In genomic region chr2:30266392-30266941, GRCm38 (mm10) we compare ENCODE assay signal across 8 mouse cellular contexts. TPM values are rescaled to one million over a fixed set of nuclear protein-coding genes. Genes with fewer than 3 reads are reported as not detected.
DNase-seq lines count a peak whose midpoint lies in the region; ATAC-seq and TF ChIP-seq lines count a peak whose summit lies in the region.

No protein-coding gene starts in this region.

- no peak for TF ChIP-seq POLR2A in bone marrow, adult 2 months (IDR thresholded peaks at IDR 0.05; ENCODE audit: borderline replicate concordance, control insufficient read depth, low read depth, low read length)

- no peak overlapping the region for H3K4me2 ChIP-seq in hindbrain, embryonic 15.5 days
- H3K4me2 ChIP-seq in liver, embryonic 11.5 days = peak overlapping the region; percentile 52

- no peak overlapping the region for H3K9ac ChIP-seq in hindbrain, embryonic 15.5 days
- peak overlapping the region; percentile 46; the same call in 1 of the 2 replicates for H3K9ac ChIP-seq in liver, embryonic 11.5 days (ENCODE audit: low read depth, low read length)

- H3K27me3 ChIP-seq in erythroblast, embryonic 14.5 days (ENCODE audit: control insufficient read depth) = no peaks in the 10 kb centered on the region
- no peaks in the 10 kb centered on the region for H3K27me3 ChIP-seq in hindbrain, embryonic 15.5 days
- H3K27me3 ChIP-seq in liver, embryonic 11.5 days (replicated peaks; ENCODE audit: control insufficient read depth, insufficient read depth, low read length) = no peaks in the 10 kb centered on the region

- no peak for TF ChIP-seq CTCF in bone marrow, adult 2 months (IDR thresholded peaks at IDR 0.05; ENCODE audit: control insufficient read depth, insufficient read depth, low read length)

- peak overlapping the region; percentile 19; the same call in 1 of the 2 replicates for H3K27ac ChIP-seq in bone marrow, adult 2 months (ENCODE audit: control insufficient read depth, insufficient read depth, low read depth, low read length, poor library complexity)
- peak overlapping the region; percentile 76 for H3K27ac ChIP-seq in hindbrain, embryonic 15.5 days (replicated peaks)
- H3K27ac ChIP-seq in liver, embryonic 11.5 days (ENCODE audit: low read depth, low read length) = peak overlapping the region; percentile 82

- peaks cover 42% of the 10 kb centered on the region for H3K36me3 ChIP-seq in erythroblast, embryonic 14.5 days (ENCODE audit: control insufficient read depth)
- H3K36me3 ChIP-seq in hindbrain, embryonic 15.5 days = peaks cover 22% of the 10 kb centered on the region
- peaks cover 16% of the 10 kb centered on the region; the same call in 1 of the 2 replicates for H3K36me3 ChIP-seq in liver, embryonic 11.5 days (ENCODE audit: control insufficient read depth, insufficient read depth, low read length)

- peaks cover 12% of the 10 kb centered on the region for H3K4me1 ChIP-seq in erythroblast, embryonic 14.5 days (ENCODE audit: control insufficient read depth)
- H3K4me1 ChIP-seq in bone marrow, adult 2 months (ENCODE audit: control insufficient read depth, insufficient read depth, low read length) = no peaks in the 10 kb centered on the region; the same call in 1 of the 2 replicates
- peaks cover 49% of the 10 kb centered on the region for H3K4me1 ChIP-seq in hindbrain, embryonic 15.5 days (replicated peaks)
- H3K4me1 ChIP-seq in liver, embryonic 11.5 days (replicated peaks; ENCODE audit: control insufficient read depth, insufficient read depth, low read length) = peaks cover 33% of the 10 kb centered on the region

- DNase-seq in gastrocnemius, adult 18-20 months (ENCODE audit: low spot score) = peak; percentile 82
- peak; percentile 53 for DNase-seq in liver, embryonic 11.5 days (ENCODE audit: low spot score)
- DNase-seq in naive thymus-derived CD4-positive, alpha-beta T cell, adult 2 months (ENCODE audit: low read depth) = peak; percentile 11
- DNase-seq in layer of hippocampus, postnatal 25 days (ENCODE audit: extremely low spot score in 1 of 2, low spot score in 1 of 2) = no peak

- peak overlapping the region; percentile 27 for H3K4me3 ChIP-seq in erythroblast, embryonic 14.5 days (replicated peaks)
- H3K4me3 ChIP-seq in bone marrow, adult 2 months (replicated peaks; ENCODE audit: control insufficient read depth, low read depth, low read length) = no peak overlapping the region
- H3K4me3 ChIP-seq in hindbrain, embryonic 15.5 days = no peak overlapping the region
- peak overlapping the region; percentile 29 for H3K4me3 ChIP-seq in liver, embryonic 11.5 days (ENCODE audit: low read depth, low read length)

- 44% methylated on average over 4 of the region's 4 CpGs for WGBS in bone marrow, adult 2 months
- WGBS in hindbrain, embryonic 15.5 days = 21% methylated on average over 4 of the region's 4 CpGs
- WGBS in liver, embryonic 11.5 days = 27% methylated on average over 4 of the region's 4 CpGs

- H3K9me3 ChIP-seq in erythroblast, embryonic 14.5 days (ENCODE audit: control insufficient read depth, low read length) = no peaks in the 10 kb centered on the region
- H3K9me3 ChIP-seq in hindbrain, embryonic 15.5 days = no peaks in the 10 kb centered on the region
- H3K9me3 ChIP-seq in liver, embryonic 11.5 days (ENCODE audit: control insufficient read depth, low read length) = no peaks in the 10 kb centered on the region

- ATAC-seq in erythroblast, adult 5-6 weeks (replicated peaks; ENCODE audit: low FRiP score, poor library complexity, severe bottlenecking) = no peak
- no peak for ATAC-seq in hindbrain, embryonic 15.5 days (ENCODE audit: low FRiP score, low read depth)
- ATAC-seq in liver, embryonic 11.5 days (replicated peaks; ENCODE audit: low FRiP score) = peak; percentile 60

RNA-seq across cellular contexts. Expression of gene Phyhd1, which starts 0.5 kb away (rescaled TPM):
- polyA plus RNA-seq in erythroblast, embryonic 14.5 days (2012) = 0.06 and 0.33 TPM in 2 replicates
- total RNA-seq in erythroblast, adult 5-6 weeks (2015; ENCODE audit: low replicate concordance) = 2.7 TPM in 1 of 2 replicates, not detected in the other
- total RNA-seq in erythroblast, adult 5-6 weeks (2017; ENCODE audit: low replicate concordance) = 1.3 and 5.6 TPM in 2 replicates
- polyA plus RNA-seq in bone marrow, adult 2 months (2011; ENCODE audit: insufficient read depth, insufficient read length, low replicate concordance, missing spikeins) = 15.4 and 23.0 TPM in 2 replicates
- total RNA-seq in gastrocnemius, adult 18-20 months (2021) = 10 to 100 TPM; 10.4 to 18.7 TPM
- polyA plus RNA-seq in hindbrain, embryonic 15.5 days (2015; fragmentation: Nextera tagmentation; extraction: Ambion mirVana) = 6.0 and 6.2 TPM in 2 replicates
- 10.5 and 11.7 TPM in 2 replicates for polyA plus RNA-seq in liver, embryonic 11.5 days (2014; fragmentation: Nextera tagmentation; extraction: Ambion mirVana)
- 10 to 100 TPM; 18.6 to 24.8 TPM for total RNA-seq in layer of hippocampus, postnatal 25 days (2021)

RNA-seq across cellular contexts. Expression of gene Gm28038, which starts 14.4 kb away (rescaled TPM):
- polyA plus RNA-seq in erythroblast, embryonic 14.5 days (2012) = not detected in 2 replicates
- not detected in 2 replicates for total RNA-seq in erythroblast, adult 5-6 weeks (2015; ENCODE audit: low replicate concordance)
- not detected in 2 replicates for total RNA-seq in erythroblast, adult 5-6 weeks (2017; ENCODE audit: low replicate concordance)
- 8.7 TPM in 1 of 2 replicates, not detected in the other for polyA plus RNA-seq in bone marrow, adult 2 months (2011; ENCODE audit: insufficient read depth, insufficient read length, low replicate concordance, missing spikeins)
- 1 to 10 TPM in 1 of 2 experiments, not detected in 1; 1.1 TPM for total RNA-seq in gastrocnemius, adult 18-20 months (2021)
- polyA plus RNA-seq in hindbrain, embryonic 15.5 days (2015; fragmentation: Nextera tagmentation; extraction: Ambion mirVana) = not detected in 2 replicates
- polyA plus RNA-seq in liver, embryonic 11.5 days (2014; fragmentation: Nextera tagmentation; extraction: Ambion mirVana) = not detected in 2 replicates
- total RNA-seq in layer of hippocampus, postnatal 25 days (2021) = not detected

RNA-seq across cellular contexts. Expression of gene Dolk, which starts 19.7 kb away (rescaled TPM):
- polyA plus RNA-seq in erythroblast, embryonic 14.5 days (2012) = 0.12 and 0.17 TPM in 2 replicates
- total RNA-seq in erythroblast, adult 5-6 weeks (2015; ENCODE audit: low replicate concordance) = 1.2 and 1.7 TPM in 2 replicates
- 2.8 and 3.0 TPM in 2 replicates for total RNA-seq in erythroblast, adult 5-6 weeks (2017; ENCODE audit: low replicate concordance)
- polyA plus RNA-seq in bone marrow, adult 2 months (2011; ENCODE audit: insufficient read depth, insufficient read length, low replicate concordance, missing spikeins) = 4.6 and 8.1 TPM in 2 replicates
- 10 to 100 TPM; 20.9 to 22.4 TPM for total RNA-seq in gastrocnemius, adult 18-20 months (2021)
- polyA plus RNA-seq in hindbrain, embryonic 15.5 days (2015; fragmentation: Nextera tagmentation; extraction: Ambion mirVana) = 39.1 and 39.7 TPM in 2 replicates
- 24.2 and 25.6 TPM in 2 replicates for polyA plus RNA-seq in liver, embryonic 11.5 days (2014; fragmentation: Nextera tagmentation; extraction: Ambion mirVana)
- total RNA-seq in layer of hippocampus, postnatal 25 days (2021) = 10 to 100 TPM; 24.3 to 25.7 TPM

RNA-seq across cellular contexts. Expression of gene Nup188, which starts 19.7 kb away (rescaled TPM):
- 10.7 and 13.0 TPM in 2 replicates for polyA plus RNA-seq in erythroblast, embryonic 14.5 days (2012)
- total RNA-seq in erythroblast, adult 5-6 weeks (2015; ENCODE audit: low replicate concordance) = 14.8 and 22.5 TPM in 2 replicates
- 5.1 and 7.0 TPM in 2 replicates for total RNA-seq in erythroblast, adult 5-6 weeks (2017; ENCODE audit: low replicate concordance)
- 9.5 and 27.3 TPM in 2 replicates for polyA plus RNA-seq in bone marrow, adult 2 months (2011; ENCODE audit: insufficient read depth, insufficient read length, low replicate concordance, missing spikeins)
- total RNA-seq in gastrocnemius, adult 18-20 months (2021) = 1 to 10 TPM; 6.8 to 7.8 TPM
- 15.7 and 20.9 TPM in 2 replicates for polyA plus RNA-seq in hindbrain, embryonic 15.5 days (2015; fragmentation: Nextera tagmentation; extraction: Ambion mirVana)
- 60.1 and 64.5 TPM in 2 replicates for polyA plus RNA-seq in liver, embryonic 11.5 days (2014; fragmentation: Nextera tagmentation; extraction: Ambion mirVana)
- 10 to 100 TPM; 18.7 to 22.0 TPM for total RNA-seq in layer of hippocampus, postnatal 25 days (2021)

RNA-seq across cellular contexts. Expression of gene Gm28035, which starts 26.1 kb away (rescaled TPM):
- not detected in 2 replicates for polyA plus RNA-seq in erythroblast, embryonic 14.5 days (2012)
- total RNA-seq in erythroblast, adult 5-6 weeks (2015; ENCODE audit: low replicate concordance) = not detected in 2 replicates
- total RNA-seq in erythroblast, adult 5-6 weeks (2017; ENCODE audit: low replicate concordance) = not detected in 2 replicates
- 2.5 TPM in 1 of 2 replicates, not detected in the other for polyA plus RNA-seq in bone marrow, adult 2 months (2011; ENCODE audit: insufficient read depth, insufficient read length, low replicate concordance, missing spikeins)
- 1 to 10 TPM in 1 of 2 experiments, under 1 TPM in 1; 0.55 to 1.2 TPM for total RNA-seq in gastrocnemius, adult 18-20 months (2021)
- 0.18 and 0.26 TPM in 2 replicates for polyA plus RNA-seq in hindbrain, embryonic 15.5 days (2015; fragmentation: Nextera tagmentation; extraction: Ambion mirVana)
- 0.16 and 0.23 TPM in 2 replicates for polyA plus RNA-seq in liver, embryonic 11.5 days (2014; fragmentation: Nextera tagmentation; extraction: Ambion mirVana)
- total RNA-seq in layer of hippocampus, postnatal 25 days (2021) = 1 to 10 TPM; 6.1 to 7.4 TPM

Comparison
In these comparisons a context has a peak if more than half of its experiments do, and no peak if none do; other contexts are left out.
1. H3K4me3 ChIP-seq: peak in erythroblast, embryonic 14.5 days (single experiment) and liver, embryonic 11.5 days (single experiment); none in bone marrow, adult 2 months (single experiment) and hindbrain, embryonic 15.5 days (single experiment).
2. H3K27ac ChIP-seq: peak in every context shown above with its lines; median percentile 82 in liver, embryonic 11.5 days; 76 in hindbrain, embryonic 15.5 days; 19 in bone marrow, adult 2 months.
3. DNase-seq: peak in gastrocnemius, adult 18-20 months (single experiment), liver, embryonic 11.5 days (single experiment) and naive thymus-derived CD4-positive, alpha-beta T cell, adult 2 months (single experiment); none in layer of hippocampus, postnatal 25 days (0 of 2).